Mouse (Mus musculus): ENCODE measurements around the gene Vmn1r22.

DNA sequence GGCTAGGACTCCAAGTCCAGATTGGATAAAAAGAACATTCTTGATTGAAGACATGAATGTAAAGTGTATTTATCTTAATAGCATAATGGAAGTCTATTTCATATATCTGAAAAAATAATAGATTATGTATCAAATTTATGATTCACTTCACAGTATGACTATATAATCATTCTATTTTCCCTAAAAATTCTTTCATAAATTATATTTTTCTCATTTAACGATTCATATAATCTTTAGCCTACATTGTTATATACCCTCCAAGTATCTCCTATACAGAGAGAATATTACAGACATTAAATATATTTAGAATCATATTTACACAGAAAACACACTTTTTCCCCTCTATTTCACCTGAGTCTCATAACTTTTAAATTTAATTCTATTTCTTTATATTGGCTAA is 18.9 kb upstream of the Vmn1r22 start, which contains the start of gene Vmn1r23:
- no peak for TF ChIP-seq CTCF (IDR thresholded peaks at IDR 0.05; ENCODE audit: insufficient read depth, low read length)
- no peak for TF ChIP-seq POLR2A (IDR thresholded peaks at IDR 0.05; ENCODE audit: borderline replicate concordance, extremely low read depth, low read depth, low read length)
